Mouse (Mus musculus) ovary, adult 2 months (tissue): ENCODE measurements around the gene Zfp661. TPM values are rescaled to one million over a fixed set of nuclear protein-coding genes. Genes with fewer than 3 reads are reported as not detected.

Experiments
- polyA plus RNA-seq: library from polyadenylated mRNA; depleted of rRNA; stranded (reverse); fragments of >200 nt; gene quantifications from 2 replicates; pipeline ENCODE4 v1.2.3, GENCODE M21; 2012; rRNA removed

Gene Zfp661
- polyA plus RNA-seq: 2.7 and 3.5 TPM in 2 replicates

GRCm38 (mm10) chr2:127586694-127587513, at the start of gene Zfp661, which contains the start of gene Mrps5:
Gene Zfp661 (minus strand): TSS chr2:127587094.
Gene Mrps5 (plus strand): TSS chr2:127587222.

GRCm38 (mm10) chr2:127541185-127541584, 45.7 kb downstream of the Zfp661 start, which contains the start of gene Prom2:
Gene Prom2 (minus strand): TSS chr2:127541467.

Other genes with a start within 250 kb of the Zfp661 start
- gene Astl, start 248.5 kb downstream of the Zfp661 start, polyA plus RNA-seq: 17.6 and 21.6 TPM in 2 replicates
- gene Adra2b, start 223.9 kb downstream of the Zfp661 start, polyA plus RNA-seq: 0.50 and 0.56 TPM in 2 replicates
- 2.0 and 2.4 TPM in 2 replicates for gene Gpat2, start 161.9 kb downstream of the Zfp661 start, polyA plus RNA-seq
- 21.6 and 24.4 TPM in 2 replicates for gene Fahd2a, start 142.5 kb downstream of the Zfp661 start, polyA plus RNA-seq
- gene Kcnip3, start 65.0 kb downstream of the Zfp661 start, polyA plus RNA-seq: 32.2 and 33.3 TPM in 2 replicates
- gene Prom2, start 45.6 kb downstream of the Zfp661 start, polyA plus RNA-seq: 3.0 and 3.2 TPM in 2 replicates
- 46.1 and 71.2 TPM in 2 replicates for gene Mrps5, start 128 bp upstream of the Zfp661 start, polyA plus RNA-seq
- 3.4 and 4.1 TPM in 2 replicates for gene Mal, start 69.6 kb upstream of the Zfp661 start, polyA plus RNA-seq
- gene Mall, start 142.8 kb upstream of the Zfp661 start, polyA plus RNA-seq: 8.7 and 8.9 TPM in 2 replicates
- gene Nphp1, start 201.8 kb upstream of the Zfp661 start, polyA plus RNA-seq: 10.3 and 13.9 TPM in 2 replicates
- gene Mtln, start 205.4 kb upstream of the Zfp661 start, polyA plus RNA-seq: 82.7 and 135 TPM in 2 replicates
- 0.53 and 1.5 TPM in 2 replicates for gene Bub1, start 244.8 kb upstream of the Zfp661 start, polyA plus RNA-seq